Mouse (Mus musculus) limb, embryonic 15.5 days (tissue): ENCODE results near the gene Ccdc65. TPM values are rescaled to one million over a fixed set of nuclear protein-coding genes. Genes with fewer than 3 reads are reported as not detected.

Experiments
- ATAC-seq: fragments of 200-750 bp; cut with Nextera tagmentation; 2 replicates; pipeline ENCODE4 v1.8.0; 2017; ENCODE audit warnings: low read depth, moderate TSS enrichment; ENCODE audit not compliant: insufficient number of reproducible peaks, low FRiP score, low TSS enrichment
- H3K27ac ChIP-seq: fragments of 300-500 bp; sonication (generic); 2 replicates; pipeline ENCODE4 v1.5.1; 2015; ENCODE audit warnings: moderate library complexity, mild to moderate bottlenecking, inconsistent platforms
- H3K27me3 ChIP-seq: fragments of 300-500 bp; sonication (generic); 2 replicates; pipeline ENCODE4 v1.6.1; 2015; ENCODE audit warnings: inconsistent platforms
- H3K36me3 ChIP-seq: fragments of 300-500 bp; sonication (generic); 2 replicates; pipeline ENCODE4 v1.6.1; 2015; ENCODE audit warnings: inconsistent platforms
- H3K4me1 ChIP-seq: fragments of 300-500 bp; sonication (generic); 2 replicates; pipeline ENCODE4 v1.6.1; 2015; ENCODE audit warnings: inconsistent platforms
- H3K4me2 ChIP-seq: fragments of 300-500 bp; sonication (generic); 2 replicates; pipeline ENCODE4 v1.6.1; 2015; ENCODE audit warnings: mild to moderate bottlenecking, inconsistent platforms
- H3K4me3 ChIP-seq: fragments of 300-500 bp; sonication (generic); 2 replicates; pipeline ENCODE4 v1.5.1; 2015; ENCODE audit warnings: mild to moderate bottlenecking, inconsistent platforms
- H3K9ac ChIP-seq: fragments of 300-500 bp; sonication (generic); 2 replicates; pipeline ENCODE4 v1.6.1; 2015; ENCODE audit warnings: inconsistent platforms
- H3K9me3 ChIP-seq: fragments of 300-500 bp; sonication (generic); 2 replicates; pipeline ENCODE4 v1.6.1; 2016; ENCODE audit warnings: inconsistent platforms
- WGBS: fragments of 180-500 bp; shearing (Covaris S2); methylation state at CpG from one replicate; pipeline ENCODE4 v1.1.7; 2015; 5-methylcytosine and 5-hydroxymethylcytosine counted together
- polyA plus RNA-seq: library from polyadenylated mRNA; unstranded; fragments of >200 nt; fragmentation: Nextera tagmentation; extraction: Ambion mirVana; gene quantifications from 2 replicates; pipeline ENCODE4 v1.2.1, GENCODE M21; 2015

The Ccdc65 gene
- polyA plus RNA-seq, 1 experiment from 2014 or later = 0.74 TPM

DNA sequence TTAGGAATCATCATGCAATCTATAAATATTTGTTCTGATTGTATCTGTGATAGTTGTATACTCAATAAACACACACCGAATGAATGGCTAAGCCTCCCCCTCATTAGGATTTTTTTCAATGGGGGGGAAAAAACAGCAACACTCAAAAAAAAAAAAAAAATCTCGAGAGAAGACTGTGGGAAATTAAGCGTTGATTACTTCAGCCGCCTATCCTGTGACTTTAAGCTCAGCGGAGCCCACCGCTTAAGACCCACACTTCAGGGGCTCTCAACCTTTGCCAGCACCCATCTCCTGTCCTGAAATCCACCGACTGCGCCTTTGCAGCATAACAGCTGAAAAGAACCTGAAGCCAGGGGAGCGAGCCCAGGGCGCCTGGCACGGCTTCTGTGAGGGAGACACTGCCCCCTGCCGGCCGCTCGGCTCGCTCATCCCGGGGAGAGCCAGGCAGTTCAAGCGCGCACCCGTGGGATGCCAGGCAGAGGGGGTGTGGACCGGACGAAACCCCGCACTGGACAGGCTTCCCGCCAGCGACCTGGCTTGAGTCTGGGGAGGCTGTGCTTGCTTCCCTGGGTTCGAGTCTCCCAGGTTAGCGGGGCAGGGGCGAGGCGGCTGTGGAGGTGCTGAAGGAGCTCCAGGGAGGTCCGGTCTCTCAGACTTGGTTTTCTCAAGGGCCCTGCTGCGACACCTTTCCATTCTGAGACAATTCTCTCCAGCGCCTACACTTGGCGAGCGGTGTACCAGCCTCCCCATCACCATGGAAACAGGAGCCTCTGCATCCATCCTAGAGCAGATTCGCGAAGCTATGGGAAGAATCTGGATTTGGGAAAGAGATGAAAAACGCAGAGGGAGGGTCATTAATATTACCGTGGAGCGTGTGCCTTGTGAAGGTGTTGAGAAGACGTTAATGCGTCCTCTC is 8.6 kb upstream of the Ccdc65 start:
- ATAC-seq = no peak
- Histone ChIP-seq H3K9me3 (no peaks in the 10 kb centered on the region), H3K9ac (no peak overlapping the region), H3K27me3 (peaks cover 45% of the 10 kb centered on the region), H3K4me1 (peaks cover 8% of the 10 kb centered on the region), H3K27ac (no peak overlapping the region), H3K36me3 (no peaks in the 10 kb centered on the region), H3K4me3 (peak overlapping the region; percentile 31), H3K4me2 (peak overlapping the region; percentile 56)
- WGBS = 5% methylated on average over 40 of the region's 40 CpGs

DNA sequence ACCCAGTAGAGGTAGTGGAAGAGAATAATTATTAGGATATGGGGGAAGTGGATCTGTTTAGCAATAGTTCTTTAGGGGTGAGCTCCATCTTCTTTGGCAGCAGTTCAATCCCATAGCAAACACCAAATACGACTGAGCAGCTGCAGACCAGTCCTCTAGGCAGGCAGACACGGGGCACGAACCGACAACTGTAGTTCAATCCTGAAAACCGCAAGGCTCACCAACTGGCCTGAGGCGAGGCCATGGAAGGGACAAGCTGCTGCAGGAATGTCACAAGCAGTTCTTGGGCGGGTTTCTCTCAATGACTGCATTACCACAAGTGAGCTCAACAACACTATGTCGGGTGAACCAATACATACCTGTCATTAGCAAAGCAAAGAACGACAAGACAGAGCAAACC is 3.7 kb upstream of the Ccdc65 start:
- Histone ChIP-seq H3K9me3 (no peaks in the 10 kb centered on the region), H3K36me3 (no peaks in the 10 kb centered on the region), H3K9ac (no peak overlapping the region), H3K27ac (no peak overlapping the region), H3K27me3 (peaks cover 52% of the 10 kb centered on the region), H3K4me2 (no peak overlapping the region), H3K4me1 (peaks cover 8% of the 10 kb centered on the region), H3K4me3 (no peak overlapping the region)
- WGBS = 52% methylated on average over 9 of the region's 9 CpGs
- no peak for ATAC-seq

DNA sequence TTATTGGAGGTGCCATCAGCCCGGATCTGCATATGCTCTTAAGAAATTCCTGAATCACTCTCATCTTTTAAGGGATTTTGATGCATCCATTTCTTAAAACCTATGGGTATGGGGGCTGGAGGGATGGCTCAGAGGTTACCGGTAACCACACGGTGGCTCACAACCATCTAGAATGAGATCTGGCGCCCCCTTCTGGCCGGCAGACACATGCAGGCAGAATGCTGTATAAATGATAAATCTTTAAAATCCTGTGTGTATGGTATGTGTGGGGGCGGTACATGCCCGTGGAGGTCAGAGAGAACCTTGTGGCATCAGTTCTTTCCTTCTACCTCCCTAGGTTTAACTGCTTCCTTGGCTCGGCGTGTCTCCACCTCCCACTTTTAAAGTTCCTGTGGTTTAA is 2.4 kb downstream of the Ccdc65 start:
- Histone ChIP-seq H3K36me3 (no peaks in the 10 kb centered on the region), H3K4me3 (no peak overlapping the region), H3K27ac (no peak overlapping the region), H3K27me3 (peaks cover 4% of the 10 kb centered on the region; the same call in 1 of the 2 replicates), H3K9ac (no peak overlapping the region), H3K9me3 (no peaks in the 10 kb centered on the region), H3K4me1 (peaks cover 3% of the 10 kb centered on the region; the same call in 1 of the 2 replicates), H3K4me2 (no peak overlapping the region)
- WGBS = 15% methylated on average over 9 of the region's 9 CpGs
- no peak for ATAC-seq

- WGBS = 68% methylated on average over 5 of the region's 5 CpGs
- Histone ChIP-seq H3K27ac (no peak overlapping the region), H3K9ac (no peak overlapping the region), H3K9me3 (no peaks in the 10 kb centered on the region), H3K4me3 (no peak overlapping the region), H3K4me2 (no peak overlapping the region), H3K36me3 (no peaks in the 10 kb centered on the region), H3K4me1 (no peaks in the 10 kb centered on the region), H3K27me3 (no peaks in the 10 kb centered on the region)
- no peak for ATAC-seq
These were observed 6.2 kb downstream of the Ccdc65 start for GRCm38 (mm10) chr15:98714230-98714652.

GRCm38 (mm10) chr15:98717301-98717700 is 9.3 kb downstream of the Ccdc65 start:
- Histone ChIP-seq H3K36me3 (no peaks in the 10 kb centered on the region), H3K9ac (no peak overlapping the region), H3K4me3 (no peak overlapping the region), H3K27me3 (no peaks in the 10 kb centered on the region), H3K4me1 (0 out of 2 replicates have a peak, but pooled peaks cover 1% of the 10 kb centered on the region), H3K4me2 (no peak overlapping the region), H3K9me3 (no peaks in the 10 kb centered on the region), H3K27ac (no peak overlapping the region)
- 51% methylated on average over 16 of the region's 16 CpGs for WGBS
- ATAC-seq = no peak

- no peak overlapping the region for H3K4me2 ChIP-seq
- no peaks in the 10 kb centered on the region for H3K36me3 ChIP-seq
- H3K9me3 ChIP-seq = no peaks in the 10 kb centered on the region
- no peak overlapping the region for H3K9ac ChIP-seq
- H3K27me3 ChIP-seq = no peaks in the 10 kb centered on the region
- H3K4me1 ChIP-seq = peaks cover 36% of the 10 kb centered on the region
- no peak overlapping the region for H3K27ac ChIP-seq
- ATAC-seq = no peak
- 70% methylated on average over 8 of the region's 8 CpGs for WGBS
- H3K4me3 ChIP-seq = no peak overlapping the region
These were observed 14.2 kb downstream of the Ccdc65 start for GRCm38 (mm10) chr15:98722191-98722590.

DNA sequence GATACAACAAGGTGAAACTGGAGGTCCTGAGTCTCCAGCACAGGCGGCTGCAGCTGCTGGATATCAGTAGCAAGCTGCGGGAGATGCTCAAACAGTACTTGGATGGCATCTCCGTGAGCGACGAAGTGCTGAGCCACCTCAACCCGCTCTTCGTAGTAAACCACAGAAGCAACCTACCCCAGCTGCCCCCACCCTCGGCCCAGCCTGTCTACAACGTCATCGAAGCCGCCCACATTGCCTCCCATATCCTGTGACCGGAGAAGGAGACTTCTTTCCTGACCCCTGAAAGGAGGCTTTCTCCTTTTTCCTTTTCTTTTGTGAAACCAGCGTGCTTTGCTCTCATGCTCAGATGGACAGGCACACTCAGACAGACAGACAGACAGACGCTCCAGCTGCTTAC is 14.8 kb downstream of the Ccdc65 start:
- ATAC-seq = no peak
- Histone ChIP-seq H3K4me3 (no peak overlapping the region), H3K27ac (no peak overlapping the region), H3K4me2 (no peak overlapping the region), H3K27me3 (no peaks in the 10 kb centered on the region), H3K9ac (no peak overlapping the region), H3K36me3 (no peaks in the 10 kb centered on the region), H3K4me1 (peaks cover 42% of the 10 kb centered on the region), H3K9me3 (no peaks in the 10 kb centered on the region)
- WGBS = 60% methylated on average over 14 of the region's 14 CpGs

DNA sequence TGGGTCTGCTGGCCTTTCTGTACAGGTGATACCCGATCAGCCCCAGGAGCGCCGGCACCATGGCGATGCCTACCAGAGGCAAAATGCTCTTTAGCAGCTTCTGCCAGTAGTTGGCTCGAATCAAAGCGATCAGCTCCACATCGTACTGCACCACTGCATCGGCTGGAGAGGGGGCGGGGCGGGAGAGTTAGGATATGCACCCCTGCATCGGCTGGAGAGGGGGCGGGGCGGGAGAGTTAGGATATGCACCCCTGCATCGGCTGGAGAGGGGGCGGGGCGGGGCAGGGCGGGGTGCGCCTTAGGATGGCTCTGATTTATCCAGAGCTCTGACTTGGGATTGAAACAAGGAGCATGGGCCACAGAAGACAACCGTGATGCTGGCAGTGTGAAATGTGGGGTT is 16.4 kb downstream of the Ccdc65 start:
- H3K36me3 ChIP-seq = no peaks in the 10 kb centered on the region
- no peak overlapping the region for H3K4me3 ChIP-seq
- no peak overlapping the region for H3K9ac ChIP-seq
- H3K4me2 ChIP-seq = no peak overlapping the region
- no peak for ATAC-seq
- peaks cover 48% of the 10 kb centered on the region for H3K4me1 ChIP-seq
- WGBS = 28% methylated on average over 19 of the region's 19 CpGs
- H3K27ac ChIP-seq = no peak overlapping the region
- no peaks in the 10 kb centered on the region for H3K27me3 ChIP-seq
- no peaks in the 10 kb centered on the region for H3K9me3 ChIP-seq

DNA sequence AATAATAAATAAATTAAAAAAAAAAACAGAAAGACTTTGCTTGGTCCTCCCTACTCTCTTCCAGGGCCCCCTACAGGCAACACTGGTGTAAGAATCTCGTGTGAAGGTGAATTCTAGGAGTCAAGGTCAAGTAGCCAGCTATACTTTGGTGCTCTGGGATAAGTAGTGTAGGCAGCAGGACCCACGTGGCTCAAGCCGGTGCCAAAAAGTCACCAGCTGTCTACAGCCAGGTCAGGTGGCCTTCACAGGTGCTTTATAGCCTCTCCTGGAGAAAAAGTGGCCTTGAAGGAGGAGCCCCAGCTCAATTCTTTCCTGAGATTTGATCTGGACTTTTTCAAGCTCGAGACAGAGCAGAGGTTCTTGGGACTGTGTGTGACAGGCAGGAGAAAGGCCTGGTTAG is 18.1 kb downstream of the Ccdc65 start:
- H3K36me3 ChIP-seq = no peaks in the 10 kb centered on the region
- no peak overlapping the region for H3K27ac ChIP-seq
- H3K4me3 ChIP-seq = no peak overlapping the region
- peak overlapping the region; percentile 95; the same call in 1 of the 2 replicates for H3K4me2 ChIP-seq
- WGBS = 71% methylated on average over 4 of the region's 4 CpGs
- H3K9me3 ChIP-seq = no peaks in the 10 kb centered on the region
- no peak overlapping the region for H3K9ac ChIP-seq
- no peak for ATAC-seq
- peaks cover 48% of the 10 kb centered on the region for H3K4me1 ChIP-seq
- no peaks in the 10 kb centered on the region for H3K27me3 ChIP-seq

GRCm38 (mm10) chr15:98726746-98727145 is 18.7 kb downstream of the Ccdc65 start:
- Histone ChIP-seq H3K4me2 (peak overlapping the region; percentile 95), H3K27ac (no peak overlapping the region), H3K9ac (0 out of 2 replicates have a peak overlapping the region, but pooled peaks have one; percentile 62), H3K9me3 (no peaks in the 10 kb centered on the region), H3K36me3 (no peaks in the 10 kb centered on the region), H3K4me3 (peak overlapping the region; percentile 52), H3K4me1 (peaks cover 48% of the 10 kb centered on the region), H3K27me3 (no peaks in the 10 kb centered on the region)
- ATAC-seq = no peak
- WGBS = 37% methylated on average over 7 of the region's 7 CpGs

DNA sequence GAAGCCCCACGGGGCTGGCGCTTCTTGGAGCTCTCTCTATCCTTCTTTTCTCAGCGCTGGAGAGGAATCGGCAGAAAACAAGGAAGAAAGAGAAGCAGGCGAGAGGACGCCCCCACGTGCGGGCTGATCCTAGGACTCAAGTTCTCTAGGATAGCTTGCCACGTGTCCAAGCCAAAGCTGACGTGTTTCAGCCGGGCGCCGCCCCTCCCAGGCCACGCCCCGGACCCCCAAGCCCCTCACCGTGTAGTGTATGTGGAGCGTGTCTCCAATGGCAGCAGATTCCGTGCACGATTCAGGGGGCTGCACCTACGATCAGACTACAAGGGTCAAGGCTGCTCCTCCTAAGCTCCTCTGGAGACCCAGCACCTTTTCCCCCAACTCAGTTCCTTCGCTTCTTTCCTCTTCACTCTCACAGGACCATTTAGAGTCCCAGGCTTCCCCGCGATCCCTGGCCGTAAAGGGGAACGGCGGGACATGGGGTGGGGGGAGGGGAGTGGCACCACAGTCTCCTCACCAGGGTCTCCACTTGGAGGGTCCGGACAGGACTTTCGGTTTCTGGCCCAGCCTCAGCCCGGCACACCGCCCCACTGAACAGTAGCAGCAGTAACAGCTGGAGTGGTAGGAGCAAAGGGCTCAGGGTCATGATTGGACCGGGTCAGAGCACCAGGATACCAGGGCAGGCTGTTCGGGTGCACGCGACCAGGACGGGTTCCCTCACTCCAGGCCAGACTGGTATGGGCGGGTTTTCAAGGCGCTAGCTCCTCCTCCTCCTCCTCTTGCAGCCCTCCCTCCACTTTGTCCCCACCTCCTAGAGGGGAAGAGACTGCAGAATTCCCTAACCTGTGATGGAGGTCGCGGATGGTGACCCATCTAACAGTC is 19.7 kb downstream of the Ccdc65 start, which contains the start of gene Fkbp11:
Gene Fkbp11 (minus strand): TSS at position 756 of the 879 bp plus-strand sequence.
- H3K4me1 ChIP-seq = peaks cover 43% of the 10 kb centered on the region

More for the DNA sequence above, 19.7 kb downstream of the Ccdc65 start, which contains the start of gene Fkbp11:
- H3K4me3 ChIP-seq = peak within 1 kb of the TSS; percentile 52
- no peaks in the 10 kb centered on the region for H3K27me3 ChIP-seq
- H3K4me2 ChIP-seq = peak within 1 kb of the TSS; percentile 95
- no peaks in the 10 kb centered on the region for H3K36me3 ChIP-seq
- ATAC-seq = peak; percentile 82
- H3K9me3 ChIP-seq = no peaks in the 10 kb centered on the region
- WGBS = under 1% methylated on average over 39 of the region's 39 CpGs
- H3K27ac ChIP-seq = peak within 1 kb of the TSS; percentile 70
- H3K9ac ChIP-seq = peak within 1 kb of the TSS; percentile 62
